Mouse (Mus musculus) 416B (cell line): ENCODE results near the gene Wnt2.

Experiments used
- DNase-seq: peaks from one replicate; pipeline ENCODE4 v3.0.0; 2011; ENCODE audit warnings: low read depth

Wnt2 gene

GRCm38 (mm10) chr6:17978324-17978723 lies 52.1 kb downstream of the Wnt2 start:
- peak; percentile 2 for DNase-seq

- DNase-seq = no peak
These were observed 53.2 kb downstream of the Wnt2 start for GRCm38 (mm10) chr6:17977165-17977564.

GRCm38 (mm10) chr6:17974416-17974815 lies 56.0 kb downstream of the Wnt2 start:
- no peak for DNase-seq

GRCm38 (mm10) chr6:17971393-17971792 lies 59.0 kb downstream of the Wnt2 start:
- no peak for DNase-seq

GRCm38 (mm10) chr6:17969815-17970214 lies 60.6 kb downstream of the Wnt2 start:
- DNase-seq = peak; percentile 64

- DNase-seq = no peak
These were observed 61.8 kb downstream of the Wnt2 start for GRCm38 (mm10) chr6:17968467-17969144.

- no peak for DNase-seq
These were observed 66.9 kb downstream of the Wnt2 start for GRCm38 (mm10) chr6:17963455-17963854.

GRCm38 (mm10) chr6:17951779-17952178 lies 78.6 kb downstream of the Wnt2 start:
- DNase-seq = no peak

GRCm38 (mm10) chr6:17949103-17949502 lies 81.3 kb downstream of the Wnt2 start:
- no peak for DNase-seq

GRCm38 (mm10) chr6:17947130-17947831 lies 83.1 kb downstream of the Wnt2 start:
- peak; percentile 26 for DNase-seq

GRCm38 (mm10) chr6:17946456-17946855 lies 83.9 kb downstream of the Wnt2 start:
- no peak for DNase-seq

GRCm38 (mm10) chr6:17943877-17944617 lies 86.3 kb downstream of the Wnt2 start:
- DNase-seq = no peak

GRCm38 (mm10) chr6:17942344-17942743 lies 88.0 kb downstream of the Wnt2 start:
- DNase-seq = no peak

- no peak for DNase-seq
These were observed 88.5 kb downstream of the Wnt2 start for GRCm38 (mm10) chr6:17941916-17942315.
